Mouse (Mus musculus) heart, postnatal 0 days (tissue): ENCODE data around the gene Fcna. TPM values are rescaled to one million over a fixed set of nuclear protein-coding genes. Genes with fewer than 3 reads are reported as not detected.

Source experiments
- ATAC-seq: fragments of 200-750 bp; cut with Nextera tagmentation; 2 replicates; pipeline ENCODE4 v1.8.0; 2017; ENCODE audit warnings: low read depth, moderate number of reproducible peaks, moderate library complexity; ENCODE audit not compliant: insufficient read depth
- DNase-seq: peaks from one replicate; pipeline ENCODE4 v3.0.0-alpha.2; 2016; ENCODE audit warnings: low spot score
- H3K27ac ChIP-seq: fragments of 300-500 bp; sonication (generic); 2 replicates; pipeline ENCODE4 v1.5.1; 2014; ENCODE audit warnings: low read depth, mild to moderate bottlenecking
- H3K27me3 ChIP-seq: fragments of 300-500 bp; sonication (generic); 2 replicates; pipeline ENCODE4 v1.6.1; 2014; ENCODE audit warnings: low read length, mixed read lengths; ENCODE audit not compliant: control insufficient read depth, insufficient read depth
- H3K36me3 ChIP-seq: fragments of 300-500 bp; sonication (generic); replicated peaks from 2 replicates; pipeline ENCODE4 v1.6.1; 2014; ENCODE audit warnings: low read length, mixed read lengths; ENCODE audit not compliant: control insufficient read depth, insufficient read depth
- H3K4me1 ChIP-seq: fragments of 300-500 bp; sonication (generic); 2 replicates; pipeline ENCODE4 v1.6.1; 2014; ENCODE audit warnings: antibody characterized with exemption; ENCODE audit not compliant: control insufficient read depth, insufficient read depth
- H3K4me2 ChIP-seq: fragments of 300-500 bp; sonication (generic); 2 replicates; pipeline ENCODE4 v1.6.1; 2014; ENCODE audit warnings: low read depth, mild to moderate bottlenecking, low read length, moderate library complexity
- H3K4me3 ChIP-seq: fragments of 300-500 bp; sonication (generic); 2 replicates; pipeline ENCODE4 v1.5.1; 2014; ENCODE audit warnings: low read depth, low read length
- H3K9ac ChIP-seq: fragments of 300-500 bp; sonication (generic); replicated peaks from 2 replicates; pipeline ENCODE4 v1.6.1; 2014; ENCODE audit warnings: low read depth, low read length, mixed read lengths
- H3K9me3 ChIP-seq: fragments of 300-500 bp; sonication (generic); replicated peaks from 2 replicates; pipeline ENCODE4 v1.6.1; 2016; ENCODE audit warnings: low read length; ENCODE audit not compliant: control insufficient read depth
- CTCF ChIP-seq: IDR thresholded peaks from 2 replicates; pipeline ENCODE4 v1.5.1; 2016; ENCODE audit warnings: antibody characterized with exemption, control low read depth, low read depth
- EP300 ChIP-seq: IDR thresholded peaks from 2 replicates; pipeline ENCODE4 v1.6.1; 2016; ENCODE audit warnings: antibody characterized with exemption, low read depth
- WGBS: fragments of 180-500 bp; shearing (Covaris S2); extraction: QIAGEN DNeasy Blood & Tissue Kit; methylation state at CpG from one replicate; pipeline ENCODE4 v1.1.7; 2014; 5-methylcytosine and 5-hydroxymethylcytosine counted together
- polyA plus RNA-seq: library from polyadenylated mRNA; unstranded; fragments of >200 nt; fragmentation: Nextera tagmentation; extraction: Ambion mirVana; gene quantifications from 2 replicates; pipeline ENCODE4 v1.2.1, GENCODE M21; 2015
- total RNA-seq: library from RNA; depleted of rRNA; stranded (reverse); fragments of >200 nt; gene quantifications from 2 replicates; pipeline ENCODE4 v1.2.3, GENCODE M21; 2014; ENCODE audit warnings: low replicate concordance

The Fcna gene
- total and polyA plus RNA-seq, 2 experiments from 2014 or later = 1.9 to 4.8 TPM

DNA sequence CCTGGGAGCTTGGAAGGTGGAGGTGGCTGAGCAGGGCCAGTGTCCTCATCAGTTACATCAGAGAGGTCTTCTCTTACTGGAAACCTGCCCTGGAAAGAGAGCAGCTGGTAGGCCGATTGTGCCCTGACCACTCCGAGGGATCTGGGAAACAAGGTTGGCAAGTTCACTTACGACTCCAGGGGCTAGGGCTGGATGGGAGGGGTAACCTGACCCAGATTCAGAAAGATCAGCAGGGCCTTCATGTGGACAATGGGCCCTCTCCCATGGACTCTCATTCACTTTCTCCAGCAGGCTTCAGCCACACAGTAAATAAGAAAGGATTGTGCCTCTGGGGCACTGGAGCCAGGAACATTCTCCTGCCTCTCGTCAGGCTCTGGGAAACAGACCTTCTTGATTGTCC, 43.0 kb downstream of the Fcna start:
- peaks cover 15% of the 10 kb centered on the region for H3K27me3 ChIP-seq
- DNase-seq = no peak
- H3K9me3 ChIP-seq = no peaks in the 10 kb centered on the region
- H3K4me3 ChIP-seq = no peak overlapping the region
- ATAC-seq = no peak
- peaks cover 31% of the 10 kb centered on the region for H3K36me3 ChIP-seq
- peaks cover 32% of the 10 kb centered on the region for H3K4me1 ChIP-seq
- H3K4me2 ChIP-seq = no peak overlapping the region
- 84% methylated on average over 4 of the region's 4 CpGs for WGBS
- no peak overlapping the region for H3K27ac ChIP-seq
- no peak overlapping the region for H3K9ac ChIP-seq
- TF ChIP-seq CTCF (no peak), EP300 (no peak)

DNA sequence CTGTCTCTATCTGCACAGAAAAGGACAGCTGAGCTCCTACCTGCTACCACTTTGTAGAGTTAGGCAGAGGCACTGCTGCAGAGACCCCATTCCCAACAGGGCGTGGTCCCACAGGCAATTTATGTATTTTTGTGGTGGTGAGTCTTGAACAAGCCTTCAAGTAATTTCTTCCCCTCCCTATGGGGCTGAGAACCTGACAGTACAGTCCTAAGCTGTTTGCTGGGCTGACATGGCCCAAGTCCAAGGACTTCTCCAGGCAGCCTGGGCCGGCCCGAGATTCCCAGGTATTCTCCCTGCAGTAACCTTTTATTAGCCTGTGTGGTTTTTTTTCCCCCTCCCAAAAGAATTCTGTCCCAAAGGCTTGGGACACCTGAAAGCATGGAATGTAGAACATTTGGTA, 43.7 kb downstream of the Fcna start:
- peaks cover 36% of the 10 kb centered on the region for H3K4me1 ChIP-seq
- DNase-seq (no peak), ATAC-seq (no peak)
- H3K4me2 ChIP-seq = no peak overlapping the region
- no peak overlapping the region for H3K27ac ChIP-seq
- TF ChIP-seq EP300 = no peak
- TF ChIP-seq CTCF = no peak
- no peak overlapping the region for H3K4me3 ChIP-seq
- 79% methylated on average over 3 of the region's 3 CpGs for WGBS
- peaks cover 29% of the 10 kb centered on the region for H3K36me3 ChIP-seq
- H3K9ac ChIP-seq = no peak overlapping the region
- H3K27me3 ChIP-seq = peaks cover 22% of the 10 kb centered on the region
- no peaks in the 10 kb centered on the region for H3K9me3 ChIP-seq

DNA sequence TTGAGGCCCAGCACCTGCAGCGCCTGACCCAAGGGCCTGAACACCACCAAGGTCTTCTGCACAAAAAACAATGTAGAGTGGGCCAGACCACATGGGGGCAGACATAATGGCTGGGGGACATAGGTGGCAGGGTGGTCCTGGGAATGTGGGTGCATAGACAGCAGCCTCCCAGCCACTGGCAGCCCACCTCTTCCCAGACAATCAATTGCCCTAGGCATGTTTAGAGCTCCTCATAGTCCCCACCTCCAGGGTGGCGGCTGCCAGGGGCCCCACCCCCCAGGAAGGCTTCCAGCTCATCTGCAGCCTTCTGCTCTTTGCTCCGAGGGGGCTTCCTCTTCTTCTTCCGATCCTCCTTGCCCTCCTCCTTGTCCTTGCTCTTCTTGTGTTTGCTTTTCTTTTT, 44.3 kb downstream of the Fcna start:
- ATAC-seq (no peak), DNase-seq (no peak)
- WGBS = 59% methylated on average over 4 of the region's 4 CpGs
- Histone ChIP-seq H3K9ac (no peak overlapping the region), H3K4me3 (no peak overlapping the region), H3K9me3 (no peaks in the 10 kb centered on the region), H3K4me2 (no peak overlapping the region), H3K27ac (no peak overlapping the region), H3K36me3 (peaks cover 29% of the 10 kb centered on the region), H3K4me1 (peaks cover 36% of the 10 kb centered on the region), H3K27me3 (peaks cover 28% of the 10 kb centered on the region)
- TF ChIP-seq CTCF (no peak), EP300 (no peak)

DNA sequence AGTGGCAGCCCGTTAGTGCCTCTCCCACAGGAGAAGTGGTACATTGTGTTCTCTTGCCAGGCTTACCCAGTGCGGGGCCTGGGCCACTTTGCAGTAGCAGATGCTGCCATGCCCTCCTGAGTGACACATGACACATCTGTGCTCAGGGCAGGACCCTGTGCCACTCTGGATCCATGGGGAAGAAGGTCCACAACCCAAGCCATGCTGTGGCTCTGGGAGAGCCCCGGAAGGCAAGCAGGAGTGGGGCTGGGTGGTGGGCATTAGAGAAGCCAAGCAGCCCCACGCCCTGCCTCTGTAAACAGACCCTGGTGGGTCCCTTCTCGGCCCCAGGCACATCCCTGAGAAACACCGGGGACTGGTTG, 44.7 kb downstream of the Fcna start:
- 82% methylated on average over 6 of the region's 6 CpGs for WGBS
- no peak for TF ChIP-seq EP300
- TF ChIP-seq CTCF = no peak
- no peak for DNase-seq

DNA sequence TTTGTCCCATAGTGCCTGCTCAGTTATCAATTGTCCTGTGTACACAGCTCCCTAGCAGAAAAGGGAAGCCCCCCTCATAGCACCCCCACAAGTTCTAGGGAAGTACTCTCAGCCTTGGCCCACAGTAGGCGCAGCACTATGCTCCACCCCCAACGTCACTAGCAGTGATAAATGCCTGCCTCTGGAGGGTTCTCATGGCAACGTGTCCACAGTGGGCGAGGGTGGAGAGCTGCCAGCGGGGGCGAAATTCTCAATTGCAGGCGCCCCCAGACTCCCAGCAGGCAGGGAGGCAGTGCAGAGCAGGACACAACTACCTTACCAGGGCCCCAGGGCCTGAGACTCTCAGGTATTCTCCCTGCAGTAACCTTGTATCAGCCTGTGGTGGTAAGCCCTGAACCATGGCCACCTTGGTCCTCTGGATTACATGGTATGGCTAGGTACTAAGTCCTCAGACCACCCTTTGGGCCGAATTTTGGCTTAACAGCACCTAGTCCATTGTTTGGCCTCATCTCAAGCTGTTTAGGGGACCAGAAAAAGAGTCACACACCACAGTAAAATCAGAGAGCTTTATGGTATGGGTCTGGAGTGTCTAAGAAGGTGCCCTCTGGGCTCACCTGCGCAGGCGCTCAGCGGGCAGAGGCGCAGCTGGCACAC, 45.2 kb downstream of the Fcna start:
- no peak for DNase-seq
- WGBS = 45% methylated on average over 12 of the region's 12 CpGs
- no peak overlapping the region for H3K9ac ChIP-seq

More for the DNA sequence above, 44.7 kb downstream of the Fcna start:
- no peak for ATAC-seq
- no peaks in the 10 kb centered on the region for H3K9me3 ChIP-seq
- H3K9ac ChIP-seq = no peak overlapping the region
- peaks cover 36% of the 10 kb centered on the region for H3K4me1 ChIP-seq
- H3K27me3 ChIP-seq = peaks cover 33% of the 10 kb centered on the region
- H3K27ac ChIP-seq = no peak overlapping the region
- H3K4me2 ChIP-seq = no peak overlapping the region
- H3K36me3 ChIP-seq = peaks cover 29% of the 10 kb centered on the region
- H3K4me3 ChIP-seq = no peak overlapping the region

DNA sequence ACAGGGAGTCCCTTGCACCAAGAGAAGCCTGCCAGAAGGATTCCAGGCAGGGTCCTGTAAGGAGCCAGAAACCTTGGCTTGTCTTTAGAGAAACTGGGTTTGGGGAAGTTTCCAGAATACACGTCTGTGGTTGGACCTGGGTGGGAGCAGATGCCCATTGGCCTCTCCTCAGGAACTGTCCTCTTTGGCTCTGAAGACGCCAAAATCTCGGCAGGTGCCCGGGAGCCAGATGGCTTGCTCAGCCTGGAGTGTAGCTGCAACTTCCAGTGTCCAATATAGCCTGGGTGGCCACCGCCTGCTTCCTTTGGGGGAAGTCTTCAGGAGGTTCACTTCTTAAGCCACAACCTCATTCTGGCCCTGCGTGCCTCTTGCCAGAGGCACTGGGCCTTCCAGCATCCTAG, 45.9 kb downstream of the Fcna start:
- no peak for DNase-seq
- Histone ChIP-seq H3K9ac (no peak overlapping the region), H3K4me1 (peaks cover 35% of the 10 kb centered on the region), H3K36me3 (peaks cover 29% of the 10 kb centered on the region), H3K9me3 (no peaks in the 10 kb centered on the region), H3K4me3 (no peak overlapping the region), H3K27me3 (peaks cover 45% of the 10 kb centered on the region), H3K27ac (no peak overlapping the region), H3K4me2 (peak overlapping the region; percentile 66)
- ATAC-seq = 0 out of 2 replicates have a peak, but pooled peaks have one; percentile 0
- WGBS = 20% methylated on average over 6 of the region's 6 CpGs
- no peak for TF ChIP-seq CTCF
- TF ChIP-seq EP300 = no peak

More for the DNA sequence above, 45.2 kb downstream of the Fcna start:
- Histone ChIP-seq H3K27me3 (peaks cover 38% of the 10 kb centered on the region), H3K9me3 (no peaks in the 10 kb centered on the region), H3K4me3 (no peak overlapping the region), H3K4me2 (no peak overlapping the region), H3K36me3 (peaks cover 29% of the 10 kb centered on the region), H3K4me1 (peaks cover 37% of the 10 kb centered on the region), H3K27ac (no peak overlapping the region)
- no peak for TF ChIP-seq EP300
- TF ChIP-seq CTCF = no peak
- peak; percentile 6; the same call in 1 of the 2 replicates for ATAC-seq
